Mouse (Mus musculus): ENCODE results near the gene Paip2b.
"Not testable (repeated sequence)": the region's sequence is repeated elsewhere in the genome, so short reads cannot be mapped to it uniquely, and the experiment has no call there.

The Paip2b gene

DNA sequence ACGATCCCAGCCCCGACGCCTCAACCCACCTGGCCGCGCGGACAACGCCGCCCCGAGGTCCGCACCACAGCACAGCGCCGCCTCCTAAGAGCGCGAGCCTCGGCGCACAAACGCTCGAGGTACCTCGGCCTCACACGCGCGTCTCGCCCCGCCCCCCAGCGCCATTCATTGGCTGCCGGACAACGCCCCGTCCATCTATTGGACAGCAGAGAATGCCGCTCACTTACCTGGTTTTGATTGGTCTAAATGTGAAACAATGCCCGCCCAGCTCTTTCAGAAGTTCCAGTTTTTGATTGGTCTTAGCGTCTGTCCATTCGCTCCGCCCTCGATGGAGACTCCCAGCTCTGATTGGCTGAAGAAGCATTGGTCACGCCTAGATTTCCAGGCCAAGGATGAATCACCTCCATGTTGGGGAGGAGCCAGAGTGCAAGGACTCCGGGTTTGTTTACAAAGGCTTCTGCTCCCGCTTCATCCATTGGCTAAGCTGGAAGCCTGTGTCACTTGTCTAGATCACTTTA, at the start of gene Paip2b:
Gene Paip2b (minus strand): TSS at position 136 of the 518 bp plus-strand sequence.
- in situ Hi-C loops (cut with MboI, MseI) = no loop called here

DNA sequence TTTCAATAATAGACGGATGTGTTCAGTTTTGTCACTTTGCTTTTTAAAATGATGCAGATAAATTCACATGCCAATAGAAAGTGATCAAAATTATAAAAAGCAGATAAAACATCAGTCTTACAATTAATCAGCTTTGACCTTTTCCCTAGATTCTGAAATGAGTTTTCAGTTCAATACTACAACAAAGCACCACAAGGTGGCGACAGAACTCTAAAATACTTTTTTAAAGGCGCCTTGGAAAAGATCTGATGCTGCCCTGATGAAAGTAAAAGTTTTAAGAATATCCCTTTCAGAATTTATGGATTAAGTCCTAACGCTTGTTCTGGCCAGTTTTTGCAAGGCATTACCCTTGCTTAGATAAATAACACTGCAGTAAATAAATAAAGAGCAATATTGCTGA, 48.3 kb upstream of the Paip2b start:
- in situ Hi-C loops (cut with MboI, MseI) = loop anchor here (5.0 kb wide), 2 partner anchors 32 to 177 kb away; no protein-coding TSS in a partner anchor

DNA sequence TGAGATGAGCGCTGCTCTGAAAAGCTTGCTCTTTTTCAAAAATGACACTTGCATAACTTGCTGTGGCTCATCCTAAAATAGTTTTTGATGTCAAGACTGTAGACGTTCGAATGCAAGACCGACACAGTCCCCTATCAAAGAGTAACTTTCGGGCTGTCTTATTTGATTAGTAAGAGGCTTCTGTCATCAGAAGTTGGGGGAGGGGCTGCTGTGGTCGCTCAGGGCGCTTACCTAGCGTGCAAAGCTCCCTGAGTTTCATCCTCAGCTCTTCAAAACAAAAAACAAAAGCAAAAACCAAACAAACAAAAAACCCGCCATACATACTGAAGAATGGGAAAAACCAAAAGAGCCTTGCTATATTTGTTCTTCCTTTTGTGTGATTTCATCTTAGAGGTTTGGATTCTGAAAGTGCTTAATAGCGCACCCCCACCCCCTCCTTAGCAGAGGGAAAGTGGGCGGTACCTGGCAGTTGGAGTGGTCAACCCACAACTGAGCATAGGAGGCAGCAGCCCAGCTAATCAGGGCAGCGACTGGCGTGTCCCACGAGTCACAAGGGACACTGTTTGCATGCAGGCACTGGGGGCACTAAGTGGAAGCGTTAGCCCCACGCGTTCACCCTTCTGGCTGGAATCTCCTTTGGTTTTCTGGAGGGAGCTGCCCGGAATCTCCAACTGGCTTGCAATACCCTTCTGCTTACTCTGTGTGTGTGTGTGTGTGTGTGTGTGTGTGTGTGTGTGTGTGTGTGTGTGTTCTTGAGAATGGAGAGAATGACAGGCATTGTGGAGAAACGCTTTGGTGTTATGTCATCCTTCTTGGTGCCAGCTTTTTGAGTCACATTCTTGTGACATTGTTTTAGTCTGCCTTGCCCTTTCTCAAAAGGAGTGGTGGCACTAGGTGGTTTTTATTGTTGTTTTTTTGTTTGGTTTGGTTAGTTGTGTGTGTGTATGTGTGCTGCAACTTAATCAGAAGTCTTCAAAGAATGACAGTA, 36.4 kb upstream of the Paip2b start:
- in situ Hi-C loops (cut with MboI, MseI) = no loop called here

GRCm38 (mm10) chr6:83866954-83867597, 35.5 kb upstream of the Paip2b start, which contains the start of gene Zfp638:
Gene Zfp638 (plus strand): TSS chr6:83867109.
- in situ Hi-C loops (cut with MboI, MseI) = no loop called here

- in situ Hi-C loops (cut with MboI, MseI) = no loop called here
These were observed 34.9 kb upstream of the Paip2b start for GRCm38 (mm10) chr6:83866423-83866822.

DNA sequence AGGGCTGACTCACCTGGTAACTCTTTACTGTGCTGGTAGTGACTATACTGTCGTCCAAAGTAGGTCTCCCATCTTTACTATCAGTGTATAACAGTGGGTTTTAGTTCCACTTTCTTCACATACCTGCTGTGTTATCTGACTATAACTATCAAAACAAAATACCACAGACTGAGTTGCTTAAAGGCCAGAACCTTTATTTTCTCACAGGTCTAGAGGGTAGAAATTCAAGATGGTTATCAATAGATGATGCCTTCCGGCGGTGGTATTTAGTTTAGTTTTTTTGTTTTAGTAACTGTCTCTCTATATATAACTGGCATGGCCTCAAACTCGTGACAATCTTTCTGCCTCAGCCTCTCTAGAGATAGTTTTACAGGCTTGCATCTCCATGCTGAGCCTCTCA, 32.0 kb upstream of the Paip2b start:
- in situ Hi-C loops (cut with MboI, MseI) = no loop called here

DNA sequence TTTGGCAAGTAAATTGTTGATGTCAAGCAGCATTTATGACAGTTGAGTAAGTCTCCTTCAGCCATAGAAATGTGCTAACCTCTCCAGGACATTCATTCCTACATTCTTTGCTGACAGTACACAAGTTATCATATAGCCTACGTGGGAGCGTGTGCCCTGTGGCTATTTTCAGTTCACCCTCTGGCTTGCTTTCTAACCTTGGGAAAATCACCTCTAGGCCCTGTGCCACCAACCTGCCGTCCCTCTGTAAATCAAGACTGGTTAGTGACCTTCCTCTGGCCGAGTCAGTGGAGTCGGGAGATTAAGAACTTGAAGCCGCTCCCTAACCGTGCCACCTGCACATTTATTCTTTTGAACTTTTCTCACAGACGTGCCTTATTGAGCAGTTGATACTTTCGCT, 28.5 kb upstream of the Paip2b start:
- in situ Hi-C loops (cut with MboI, MseI) = no loop called here

DNA sequence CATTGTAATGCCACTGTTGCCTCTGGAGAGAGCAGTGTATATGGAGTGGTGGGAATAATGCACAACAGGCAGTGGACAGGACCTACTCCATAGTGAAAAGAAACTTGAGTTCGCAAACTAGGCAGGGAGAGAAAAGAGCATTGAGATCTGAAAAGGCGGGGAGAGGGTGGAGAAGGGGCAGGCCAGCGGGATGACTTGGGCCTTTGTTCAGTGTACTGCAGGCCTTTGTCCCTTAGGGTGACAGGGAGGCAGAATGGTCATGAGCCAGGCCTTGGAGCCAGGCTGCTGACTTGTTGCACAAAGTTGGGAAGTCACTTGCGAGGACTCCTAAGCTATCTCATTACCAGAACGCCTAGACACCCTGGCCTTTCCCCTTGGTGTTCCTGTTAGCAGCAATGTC, 25.9 kb upstream of the Paip2b start:
- in situ Hi-C loops (cut with MboI, MseI) = no loop called here

DNA sequence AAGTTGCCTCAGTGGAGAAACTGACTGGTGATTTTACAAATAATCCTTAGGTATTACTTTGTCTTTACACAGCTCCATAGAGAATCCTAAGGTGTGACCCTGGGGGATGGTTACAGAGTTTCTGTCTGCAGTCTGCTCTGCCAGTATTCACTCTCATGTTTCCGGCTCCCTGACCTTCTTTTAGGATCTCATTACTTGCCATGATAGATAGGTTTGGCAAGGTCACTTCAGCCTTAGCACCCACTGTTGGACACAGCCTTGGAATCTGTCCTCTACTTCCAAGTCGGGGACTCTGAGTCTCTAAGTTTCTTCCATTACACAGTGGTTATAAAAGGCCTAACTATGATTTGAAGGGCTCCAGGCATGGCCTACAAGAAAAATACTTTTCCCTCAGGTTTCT, 17.9 kb upstream of the Paip2b start:
- in situ Hi-C loops (cut with MboI, MseI) = no loop called here

- in situ Hi-C loops (cut with MboI, MseI) = no loop called here
These were observed 14.6 kb upstream of the Paip2b start for GRCm38 (mm10) chr6:83846141-83846540.

- in situ Hi-C loops (cut with MboI, MseI) = no loop called here
These were observed 13.4 kb upstream of the Paip2b start for GRCm38 (mm10) chr6:83844913-83845312.

DNA sequence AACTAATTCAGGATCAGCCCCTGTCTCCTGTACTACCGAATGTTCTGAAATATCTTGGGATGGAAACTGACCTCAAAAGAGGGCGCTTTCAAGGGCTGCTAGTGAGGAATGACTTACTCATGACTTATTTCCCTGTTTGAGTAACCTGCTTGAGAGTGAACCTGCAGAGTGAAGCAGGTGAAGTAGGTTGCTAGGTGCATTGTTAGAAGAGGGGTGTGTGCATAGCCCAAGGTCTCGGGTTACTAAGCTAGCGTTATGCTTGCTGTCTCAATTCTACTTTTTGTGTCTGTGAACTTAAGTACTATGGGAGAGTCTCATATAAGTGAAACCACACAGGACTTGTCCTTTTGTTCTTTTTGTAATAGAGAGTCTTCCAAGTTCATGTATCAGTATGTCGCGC, 8.5 kb upstream of the Paip2b start:
- in situ Hi-C loops (cut with MboI, MseI) = no loop called here

DNA sequence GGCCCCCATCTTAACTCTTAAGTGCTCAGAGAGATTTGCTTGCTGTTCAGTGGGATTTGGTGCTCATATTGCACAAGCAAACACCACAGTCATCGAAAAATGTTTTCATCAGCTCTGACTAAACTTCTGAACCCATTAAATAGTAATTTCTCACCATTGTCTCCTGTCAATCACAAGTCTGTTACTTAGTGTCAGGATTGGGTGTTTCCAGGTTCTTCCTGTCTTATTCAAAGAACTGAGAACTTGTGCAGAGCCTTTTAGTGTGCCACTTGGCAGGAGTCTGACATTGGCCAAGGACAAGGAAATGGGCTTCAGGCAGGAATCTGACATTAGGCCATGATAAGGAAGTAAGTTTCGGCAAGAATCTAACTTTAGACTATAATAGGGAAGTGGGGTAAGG, 6.5 kb upstream of the Paip2b start:
- in situ Hi-C loops (cut with MboI, MseI) = no loop called here

- in situ Hi-C loops (cut with MboI, MseI) = no loop called here
These were observed 5.3 kb upstream of the Paip2b start for GRCm38 (mm10) chr6:83836826-83837225.

DNA sequence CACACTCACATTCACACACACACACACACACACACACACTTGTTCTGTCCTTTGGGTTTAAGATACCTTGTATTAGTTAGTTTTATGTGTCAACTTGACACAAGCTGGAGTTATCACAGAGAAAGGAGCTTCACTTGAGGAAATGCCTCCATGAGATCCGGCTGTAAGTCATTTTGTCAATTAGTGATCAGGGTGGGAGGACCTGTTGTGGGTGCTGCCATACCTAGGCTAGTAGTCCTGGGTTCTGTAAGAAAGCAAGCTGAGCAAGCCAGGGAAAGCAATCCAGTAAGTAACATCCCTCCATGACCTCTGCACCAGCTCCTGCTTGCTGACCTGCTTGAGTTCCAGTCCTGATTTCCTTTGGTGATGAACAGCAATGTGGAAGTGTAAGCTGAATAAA, 852 bp upstream of the Paip2b start:
- in situ Hi-C loops (cut with MboI, MseI) = not testable (repeated sequence)

GRCm38 (mm10) chr6:83830941-83831605, 468 bp downstream of the Paip2b start:
- in situ Hi-C loops (cut with MboI, MseI) = no loop called here

GRCm38 (mm10) chr6:83821856-83822255, 9.7 kb downstream of the Paip2b start:
- in situ Hi-C loops (cut with MboI, MseI) = loop anchor here (25.0 kb wide), 1 partner anchor 1765 kb away; the partner anchor contains the start of gene Alms1

DNA sequence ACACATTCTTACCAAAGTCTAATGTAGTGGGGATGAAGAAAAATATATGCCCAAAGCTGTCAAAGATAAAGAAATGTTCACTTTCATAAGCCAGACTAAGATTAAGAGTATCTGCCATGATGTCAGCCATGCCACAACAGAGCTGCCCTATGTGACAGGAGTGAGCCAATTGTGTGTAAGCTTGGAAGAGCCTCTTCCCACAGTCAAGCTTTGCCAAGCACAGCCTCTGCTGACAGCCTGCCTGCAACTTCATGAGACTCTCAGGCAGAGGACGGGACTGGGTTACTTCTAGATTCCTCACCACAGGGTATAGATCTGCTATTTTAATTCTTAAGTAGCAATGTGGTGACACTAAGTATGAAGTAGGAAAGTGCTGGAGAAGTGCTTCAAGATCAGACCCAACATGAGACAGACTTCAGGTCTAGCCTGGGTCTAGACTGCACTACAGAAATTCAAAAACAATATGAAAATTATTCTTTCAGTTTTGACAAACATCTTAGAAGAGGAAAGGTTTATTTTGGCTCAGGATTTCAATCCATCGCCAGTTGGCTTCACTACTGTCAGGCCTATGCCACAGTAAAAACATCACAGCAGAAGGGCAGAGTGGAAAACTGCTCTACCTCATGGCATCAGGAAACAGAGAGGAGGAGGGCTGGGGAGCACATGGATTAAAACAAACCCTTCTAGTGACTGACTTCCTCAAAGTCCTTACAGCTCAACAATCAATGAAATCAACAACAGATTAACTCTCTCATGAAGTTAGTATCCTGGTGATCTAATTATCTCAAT, 10.6 kb downstream of the Paip2b start:
- in situ Hi-C loops (cut with MboI, MseI) = loop anchor here (25.0 kb wide), 1 partner anchor 1766 kb away; the partner anchor contains the start of gene Alms1

DNA sequence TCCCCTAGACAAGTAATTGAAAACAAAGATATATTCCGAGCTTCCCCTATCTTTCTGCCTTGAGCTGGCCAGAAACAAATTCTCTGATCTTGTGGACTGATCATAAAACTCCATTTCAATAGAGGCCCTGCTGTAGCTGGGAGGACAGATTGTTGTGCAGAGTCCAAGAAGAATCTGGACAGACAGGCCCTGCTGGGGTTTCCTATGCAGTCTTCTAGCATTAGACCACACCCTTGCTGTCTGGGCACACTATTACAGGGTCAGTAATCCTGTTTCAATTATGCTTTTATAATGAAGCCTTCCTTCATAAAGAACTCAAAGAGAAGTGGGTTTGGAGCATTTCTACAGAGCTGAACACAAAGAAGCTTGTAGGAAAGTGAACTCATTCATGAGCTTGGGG, 12.5 kb downstream of the Paip2b start:
- in situ Hi-C loops (cut with MboI, MseI) = loop anchor here (25.0 kb wide), 1 partner anchor 1768 kb away; the partner anchor contains the start of gene Alms1

GRCm38 (mm10) chr6:83815801-83816200, 15.7 kb downstream of the Paip2b start:
- in situ Hi-C loops (cut with MboI, MseI) = loop anchor here (25.0 kb wide), 1 partner anchor 1772 kb away; the partner anchor contains the start of gene Alms1

- in situ Hi-C loops (cut with MboI, MseI) = loop anchor here (25.0 kb wide), 1 partner anchor 1784 kb away; the partner anchor contains the start of gene Alms1
These were observed 28.7 kb downstream of the Paip2b start for GRCm38 (mm10) chr6:83802846-83803245.
